Mouse (Mus musculus) left cerebral cortex, adult 2 months (tissue): Measurements from ENCODE around the gene Rnd1. TPM values are rescaled to one million over a fixed set of nuclear protein-coding genes. Genes with fewer than 3 reads are reported as not detected.
A peak's percentile ranks its signal among the peaks of the same experiment; 100 is the strongest.

Experiments used
- DNase-seq, 2 experiments: peaks; one replicate each; pipeline ENCODE4 v3.0.0; 2021 to 2022; ENCODE audit warnings: low spot score in 2 of 2, mixed read lengths in 1 of 2; ENCODE audit errors: extremely low spot score in 1 of 2
- H3K27ac ChIP-seq: fragments of 200-600 bp; 2 replicates; pipeline ENCODE4 v1.8.1; 2022
- H3K4me3 ChIP-seq: fragments of 200-600 bp; 2 replicates; pipeline ENCODE4 v1.8.1; 2022
- CTCF ChIP-seq: fragments of 200-600 bp; IDR thresholded peaks from 2 replicates; pipeline ENCODE4 v1.8.1; 2022; ENCODE audit warnings: antibody characterized with exemption, mild to moderate bottlenecking, moderate library complexity
- intact Hi-C: fragments of 180-260 bp; cut with DNase I; formaldehyde crosslinking; loops from one replicate; pipeline ENCODE4 v1.15.1; 2025
- total RNA-seq, 2 experiments: library from RNA; stranded (reverse); gene quantifications; 2 replicates each; pipeline ENCODE4 v1.2.3; 2021

Gene Rnd1
- total RNA-seq, 2 experiments from 2014 or later, result 27.4 to 27.7 TPM

DNA sequence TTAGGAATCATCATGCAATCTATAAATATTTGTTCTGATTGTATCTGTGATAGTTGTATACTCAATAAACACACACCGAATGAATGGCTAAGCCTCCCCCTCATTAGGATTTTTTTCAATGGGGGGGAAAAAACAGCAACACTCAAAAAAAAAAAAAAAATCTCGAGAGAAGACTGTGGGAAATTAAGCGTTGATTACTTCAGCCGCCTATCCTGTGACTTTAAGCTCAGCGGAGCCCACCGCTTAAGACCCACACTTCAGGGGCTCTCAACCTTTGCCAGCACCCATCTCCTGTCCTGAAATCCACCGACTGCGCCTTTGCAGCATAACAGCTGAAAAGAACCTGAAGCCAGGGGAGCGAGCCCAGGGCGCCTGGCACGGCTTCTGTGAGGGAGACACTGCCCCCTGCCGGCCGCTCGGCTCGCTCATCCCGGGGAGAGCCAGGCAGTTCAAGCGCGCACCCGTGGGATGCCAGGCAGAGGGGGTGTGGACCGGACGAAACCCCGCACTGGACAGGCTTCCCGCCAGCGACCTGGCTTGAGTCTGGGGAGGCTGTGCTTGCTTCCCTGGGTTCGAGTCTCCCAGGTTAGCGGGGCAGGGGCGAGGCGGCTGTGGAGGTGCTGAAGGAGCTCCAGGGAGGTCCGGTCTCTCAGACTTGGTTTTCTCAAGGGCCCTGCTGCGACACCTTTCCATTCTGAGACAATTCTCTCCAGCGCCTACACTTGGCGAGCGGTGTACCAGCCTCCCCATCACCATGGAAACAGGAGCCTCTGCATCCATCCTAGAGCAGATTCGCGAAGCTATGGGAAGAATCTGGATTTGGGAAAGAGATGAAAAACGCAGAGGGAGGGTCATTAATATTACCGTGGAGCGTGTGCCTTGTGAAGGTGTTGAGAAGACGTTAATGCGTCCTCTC, 22.2 kb upstream of the Rnd1 start:
- DNase-seq, result peak; percentile 91 to 95
- Histone ChIP-seq H3K4me3 (peak overlapping the region; percentile 47), H3K27ac (peak overlapping the region; percentile 89)
- intact Hi-C loops, result loop anchor here (1.0 to 2.0 kb wide), 2 partner anchors 23 to 35 kb away; partner anchors contain the start of gene Rnd1
- peak; percentile 92 for TF ChIP-seq CTCF

DNA sequence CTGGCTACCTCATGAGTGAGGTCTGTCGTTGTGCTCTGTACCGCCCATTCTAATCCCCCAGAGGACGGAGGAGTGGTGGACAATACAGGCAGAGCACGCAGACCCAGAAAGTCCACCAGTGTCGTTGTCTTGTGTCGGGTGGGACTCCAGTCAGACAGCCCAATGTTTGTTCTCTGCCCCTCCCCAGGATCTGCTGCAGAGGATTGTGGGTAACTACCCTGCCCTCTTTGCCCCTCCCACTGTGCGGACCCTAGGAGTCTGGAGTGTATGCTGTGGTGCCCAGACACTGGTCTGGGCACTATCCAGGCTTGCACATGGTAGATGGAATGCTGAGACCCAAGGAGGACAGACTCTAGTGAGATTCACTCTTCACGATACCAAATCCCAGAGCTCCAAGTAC, 19.0 kb upstream of the Rnd1 start:
- intact Hi-C loops, result no loop called here

DNA sequence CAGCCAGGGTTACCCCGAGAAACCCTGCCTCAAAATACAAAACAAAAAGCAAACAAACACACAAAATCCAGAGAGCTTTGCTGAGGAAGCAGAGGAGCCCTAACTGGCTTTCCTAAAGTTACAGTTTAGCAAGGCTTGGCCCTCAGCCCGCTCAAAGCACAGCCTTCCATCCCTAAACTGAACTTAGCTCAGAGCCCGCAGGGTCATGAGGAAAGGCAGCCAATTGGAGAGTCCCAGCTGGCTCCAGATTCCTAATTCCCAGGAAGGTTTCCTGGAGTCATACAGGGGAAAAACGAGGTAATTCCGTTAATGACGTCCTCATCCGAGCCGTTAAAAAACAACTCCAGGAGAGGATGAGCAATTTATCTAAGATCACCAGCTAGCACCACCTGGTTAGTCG, 18.5 kb upstream of the Rnd1 start:
- Histone ChIP-seq H3K4me3 (no peak overlapping the region), H3K27ac (no peak overlapping the region)
- no peak for TF ChIP-seq CTCF
- DNase-seq, result no peak
- intact Hi-C loops, result no loop called here

More for the DNA sequence above, 19.0 kb upstream of the Rnd1 start:
- Histone ChIP-seq H3K4me3 (no peak overlapping the region), H3K27ac (no peak overlapping the region)
- DNase-seq, result no peak
- TF ChIP-seq CTCF, result no peak

DNA sequence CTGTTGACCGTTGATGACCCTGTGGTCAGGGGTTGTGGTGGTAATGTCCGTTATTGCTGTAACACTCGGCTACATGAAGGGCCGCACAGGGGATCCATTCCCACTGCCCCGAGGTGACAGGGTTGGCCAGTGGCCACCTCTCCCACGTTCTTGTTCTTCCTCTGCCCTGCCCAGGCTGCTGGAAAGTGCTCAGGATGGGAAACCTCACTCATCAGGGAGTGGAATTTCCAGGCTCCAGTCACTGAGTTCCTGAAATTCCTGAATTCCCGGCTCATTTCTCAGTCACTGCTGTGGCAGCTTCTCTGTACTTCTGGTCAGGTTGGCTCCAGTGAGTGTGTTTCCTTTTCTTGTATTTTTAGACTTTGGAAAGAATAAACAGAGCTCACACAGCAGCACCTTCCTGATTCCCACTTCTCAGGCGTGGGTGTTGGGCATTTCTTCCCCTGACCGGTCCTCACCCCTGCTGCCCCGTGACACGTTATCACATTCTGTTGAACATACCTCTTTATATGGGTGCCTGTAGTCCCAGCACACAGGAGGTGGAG, 15.0 kb upstream of the Rnd1 start:
- peak overlapping the region; percentile 73 for H3K27ac ChIP-seq
- no peak for TF ChIP-seq CTCF
- intact Hi-C loops, result no loop called here
- DNase-seq, result no peak
- H3K4me3 ChIP-seq, result no peak overlapping the region

DNA sequence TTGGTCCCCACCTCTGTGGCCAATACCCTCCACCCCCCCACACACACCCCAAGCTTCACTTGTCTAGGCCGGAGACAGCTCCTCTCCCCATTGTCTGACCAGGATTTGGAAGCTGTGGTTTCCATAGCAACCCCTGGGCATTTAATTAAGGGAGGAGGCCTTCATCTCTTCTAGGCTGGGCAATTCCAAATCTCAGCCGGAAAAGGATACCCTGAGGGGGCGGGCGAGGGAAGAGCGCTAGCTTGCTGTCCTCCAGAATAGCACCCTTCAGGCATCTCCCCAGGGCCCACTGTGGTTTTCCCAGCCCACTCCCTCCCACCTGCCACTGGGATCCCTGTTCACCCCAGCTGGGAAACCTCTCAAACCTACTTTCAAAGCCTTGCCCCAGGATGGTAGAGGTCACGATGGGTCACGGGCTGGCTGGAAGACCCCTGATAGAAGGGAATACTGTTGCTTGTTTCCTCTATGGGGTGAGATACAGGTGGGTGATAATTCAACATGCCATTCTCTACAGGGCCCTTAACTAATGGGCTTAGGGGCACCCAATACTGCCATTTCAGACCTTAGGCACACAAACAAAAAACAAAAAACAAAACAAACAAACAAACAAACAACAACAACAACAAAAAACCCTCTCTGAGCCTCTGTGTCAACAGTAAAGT, 14.4 kb upstream of the Rnd1 start:
- intact Hi-C loops, result no loop called here
- no peak for DNase-seq
- Histone ChIP-seq H3K4me3 (no peak overlapping the region), H3K27ac (peak overlapping the region; percentile 82)
- TF ChIP-seq CTCF, result no peak

DNA sequence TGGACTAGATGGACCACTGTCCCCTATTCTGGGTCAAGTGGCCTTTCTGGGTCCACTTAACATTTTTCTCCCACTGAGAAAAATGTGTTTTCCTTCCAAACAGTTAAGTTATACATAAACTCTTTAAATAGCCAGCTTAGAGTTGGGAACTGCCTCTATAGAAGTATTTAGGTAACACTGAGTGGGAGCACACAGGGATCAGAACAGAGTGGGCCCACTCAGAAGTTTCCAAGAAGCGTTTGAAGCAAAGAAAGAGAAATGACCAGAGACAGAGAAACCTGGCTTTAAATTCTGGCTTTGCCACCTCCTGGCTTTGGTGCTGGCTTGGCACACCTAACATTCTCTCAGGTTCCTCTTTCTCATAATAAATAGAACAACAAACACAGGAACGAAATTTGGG, 12.4 kb upstream of the Rnd1 start:
- H3K27ac ChIP-seq, result peak overlapping the region; percentile 82
- DNase-seq, result no peak
- intact Hi-C loops, result no loop called here
- no peak overlapping the region for H3K4me3 ChIP-seq
- TF ChIP-seq CTCF, result no peak

DNA sequence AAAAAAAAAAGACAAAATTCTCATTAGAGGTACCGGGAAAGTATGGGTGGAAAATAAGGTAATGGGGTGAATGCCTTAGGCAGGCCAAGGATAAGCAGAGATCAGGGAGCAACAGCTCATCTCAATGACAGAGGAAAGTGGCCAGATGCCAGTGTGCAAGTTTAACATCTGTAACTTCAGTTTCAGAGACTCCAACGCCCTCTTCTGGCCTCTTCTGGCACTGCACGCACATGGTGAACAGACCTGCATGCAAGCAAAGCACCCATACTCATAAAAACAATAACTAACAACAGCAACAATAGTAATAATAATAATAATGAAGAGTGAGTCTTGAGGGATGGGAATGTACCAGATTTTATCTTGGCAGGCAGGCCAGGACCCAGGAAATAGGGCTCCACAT, 8.7 kb upstream of the Rnd1 start:
- DNase-seq, result no peak
- Histone ChIP-seq H3K27ac (no peak overlapping the region), H3K4me3 (no peak overlapping the region)
- TF ChIP-seq CTCF, result no peak; the same call in 1 of the 2 replicates
- intact Hi-C loops, result no loop called here

DNA sequence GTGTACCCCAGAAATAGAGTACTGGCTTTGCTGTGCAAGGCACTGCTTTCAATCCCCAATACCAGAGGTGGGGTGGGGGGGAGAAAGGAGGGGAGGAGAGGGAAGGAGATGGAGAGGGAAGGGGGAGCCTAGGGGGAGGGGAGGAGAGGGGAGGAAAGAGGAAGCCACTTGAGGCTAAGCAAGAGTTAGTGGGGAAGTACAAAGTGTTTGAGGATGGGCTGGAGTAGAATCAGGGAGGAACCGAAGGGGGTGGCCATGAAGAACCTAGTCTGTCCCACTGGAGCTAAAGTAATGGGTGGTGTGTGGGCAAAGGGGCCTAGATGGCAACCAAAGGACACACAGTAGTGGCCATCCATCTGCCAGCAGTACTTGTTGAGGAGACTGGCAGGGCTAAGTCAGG, 6.5 kb upstream of the Rnd1 start:
- intact Hi-C loops, result no loop called here
- no peak for DNase-seq
- no peak for TF ChIP-seq CTCF
- Histone ChIP-seq H3K27ac (no peak overlapping the region), H3K4me3 (no peak overlapping the region)

DNA sequence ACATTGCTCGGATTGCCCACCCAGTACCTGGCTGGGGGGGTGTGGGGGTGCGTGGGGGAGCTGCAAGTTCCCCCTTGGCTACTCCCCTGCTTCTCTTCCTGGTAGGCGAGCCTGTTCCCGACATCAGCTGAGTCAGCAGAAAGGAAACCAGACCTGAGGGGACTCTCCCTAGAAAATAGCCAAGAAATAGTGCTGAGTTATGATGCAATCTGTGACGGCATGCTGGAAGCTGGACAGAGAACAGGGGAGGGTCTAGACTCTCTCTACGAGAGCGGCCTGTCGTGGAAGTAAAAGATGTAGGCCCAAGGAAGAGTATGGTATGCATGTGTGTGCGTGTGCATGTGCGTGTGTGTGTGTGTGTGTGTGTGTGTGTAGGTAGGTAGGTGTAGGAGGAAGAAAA, 5.9 kb upstream of the Rnd1 start:
- Histone ChIP-seq H3K4me3 (no peak overlapping the region), H3K27ac (no peak overlapping the region)
- TF ChIP-seq CTCF, result no peak
- intact Hi-C loops, result no loop called here
- no peak for DNase-seq

DNA sequence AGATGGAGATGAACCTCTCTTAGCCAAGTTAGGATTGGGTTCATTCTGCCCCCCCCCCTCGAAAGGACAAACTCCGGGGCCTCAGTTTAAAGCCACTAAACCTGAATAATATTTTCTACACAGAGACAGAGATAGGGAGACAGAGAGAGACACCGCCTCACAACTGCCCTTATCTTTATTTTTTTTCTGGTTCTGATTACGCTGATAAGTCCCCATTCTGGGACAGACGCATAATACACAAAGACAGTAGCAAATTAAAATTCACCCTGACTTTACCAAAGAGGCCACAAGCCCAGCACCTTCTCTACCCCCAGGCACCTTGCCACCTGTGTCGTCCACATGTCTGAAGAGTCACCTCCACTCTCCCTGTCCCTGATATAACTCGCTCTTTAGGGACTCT, 4.4 kb upstream of the Rnd1 start:
- Histone ChIP-seq H3K27ac (no peak overlapping the region), H3K4me3 (no peak overlapping the region)
- intact Hi-C loops, result no loop called here
- TF ChIP-seq CTCF, result no peak
- no peak for DNase-seq

DNA sequence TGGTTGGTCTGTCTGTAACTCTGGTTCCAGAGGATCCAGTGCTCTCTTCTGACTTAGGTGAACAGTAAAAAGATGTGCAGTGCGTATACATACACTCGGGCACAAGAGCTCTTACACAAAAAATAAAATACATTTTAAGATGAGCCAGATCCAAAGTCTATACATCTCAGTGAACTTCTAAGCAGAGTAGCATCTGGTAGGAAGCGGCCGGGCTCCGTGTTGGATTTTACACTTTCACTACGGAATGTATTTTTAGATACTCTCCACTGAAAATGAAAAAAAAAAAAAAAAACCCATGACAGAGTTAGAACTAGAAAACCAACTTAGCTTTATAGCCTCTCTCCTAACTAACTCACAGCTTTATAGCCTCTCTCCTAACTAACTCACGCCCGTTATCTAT, 3.4 kb upstream of the Rnd1 start:
- intact Hi-C loops, result no loop called here
- H3K27ac ChIP-seq, result no peak overlapping the region
- no peak for DNase-seq
- TF ChIP-seq CTCF, result no peak
- H3K4me3 ChIP-seq, result no peak overlapping the region

DNA sequence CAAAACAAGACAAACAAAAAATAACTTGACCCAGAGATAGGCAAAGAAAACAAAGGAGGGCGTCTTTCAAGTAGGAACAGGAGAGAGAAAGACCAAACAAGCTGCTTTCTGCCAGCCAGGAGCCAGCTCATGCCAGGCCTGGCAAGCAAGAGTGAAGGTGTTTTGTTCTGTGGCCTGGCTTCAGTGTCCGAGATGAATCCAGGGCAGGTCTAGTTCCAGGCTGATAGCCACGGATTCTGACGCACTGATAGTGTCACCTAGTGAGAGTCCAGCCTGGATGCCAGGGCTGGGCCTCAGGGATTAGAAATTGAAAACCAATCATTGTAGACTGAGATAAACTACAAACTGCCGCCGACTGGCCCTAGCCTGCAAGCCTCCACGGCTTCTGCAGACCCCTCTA, 716 bp upstream of the Rnd1 start:
- H3K27ac ChIP-seq, result no peak overlapping the region
- no peak for DNase-seq
- intact Hi-C loops, result loop anchor here (2.0 kb wide), 1 partner anchor 21 kb away; no protein-coding TSS in a partner anchor
- no peak for TF ChIP-seq CTCF
- H3K4me3 ChIP-seq, result no peak overlapping the region
